Mouse (Mus musculus): ENCODE results near the gene Kif16b.
"Not testable (repeated sequence)": the region's sequence is repeated elsewhere in the genome, so short reads cannot be mapped to it uniquely, and the experiment has no call there.

The Kif16b gene

GRCm38 (mm10) chr2:142590284-142590724, 311.0 kb downstream of the Kif16b start:
- DNase-seq (ENCODE audit: low spot score in 2 of 2) = no peak

- DNase-seq (ENCODE audit: low spot score in 2 of 2) = no peak
Observed at GRCm38 (mm10) chr2:142589403-142590283, 311.7 kb downstream of the Kif16b start.

- no peak for DNase-seq (ENCODE audit: low spot score in 2 of 2)
Observed at GRCm38 (mm10) chr2:142585845-142586244, 315.5 kb downstream of the Kif16b start.

- DNase-seq (ENCODE audit: low spot score in 2 of 2) = no peak
Observed at GRCm38 (mm10) chr2:142584851-142585737, 316.2 kb downstream of the Kif16b start.

GRCm38 (mm10) chr2:142580449-142580848, 320.9 kb downstream of the Kif16b start:
- no peak for DNase-seq (ENCODE audit: low spot score in 2 of 2)

- not testable (repeated sequence) for DNase-seq (ENCODE audit: low spot score in 2 of 2)
Observed at GRCm38 (mm10) chr2:142577414-142577813, 323.9 kb downstream of the Kif16b start.

- DNase-seq (ENCODE audit: low spot score in 2 of 2) = no peak
Observed at GRCm38 (mm10) chr2:142569771-142570170, 331.6 kb downstream of the Kif16b start.
